Mouse (Mus musculus): ENCODE measurements around the gene Sh3gl2. TPM values are rescaled to one million over a fixed set of nuclear protein-coding genes. Genes with fewer than 3 reads are reported as not detected.

Gene Sh3gl2
- polyA plus RNA-seq, 1 experiment from 2014 or later, result 22.4 TPM

DNA sequence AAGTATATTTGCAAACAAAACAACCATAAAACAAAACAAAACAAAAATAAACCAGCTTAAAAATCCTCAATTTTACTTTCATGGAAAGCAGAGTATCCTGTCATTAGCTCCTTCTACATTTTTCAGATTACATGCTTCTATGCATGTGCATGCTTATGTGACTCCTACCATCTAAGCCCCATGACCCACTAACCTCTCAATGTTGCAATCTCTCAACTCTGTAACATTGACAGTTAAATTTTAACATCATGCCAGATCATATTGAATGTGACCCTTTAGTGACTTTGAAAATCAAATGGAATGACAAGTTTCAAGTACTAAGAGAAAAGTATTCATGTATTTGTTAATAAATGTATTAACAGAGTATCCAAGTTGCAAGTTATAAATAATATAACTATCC lies 389.2 kb downstream of the Sh3gl2 start:
- Histone ChIP-seq H3K4me3 (no peak overlapping the region), H3K27me3 (no peaks in the 10 kb centered on the region), H3K36me3 (no peaks in the 10 kb centered on the region), H3K9me3 (replicated peaks) (no peaks in the 10 kb centered on the region), H3K4me1 (no peaks in the 10 kb centered on the region), H3K27ac (no peak overlapping the region), H3K4me2 (replicated peaks) (no peak overlapping the region), H3K9ac (no peak overlapping the region)
- ATAC-seq (ENCODE audit: low FRiP score), result no peak

DNA sequence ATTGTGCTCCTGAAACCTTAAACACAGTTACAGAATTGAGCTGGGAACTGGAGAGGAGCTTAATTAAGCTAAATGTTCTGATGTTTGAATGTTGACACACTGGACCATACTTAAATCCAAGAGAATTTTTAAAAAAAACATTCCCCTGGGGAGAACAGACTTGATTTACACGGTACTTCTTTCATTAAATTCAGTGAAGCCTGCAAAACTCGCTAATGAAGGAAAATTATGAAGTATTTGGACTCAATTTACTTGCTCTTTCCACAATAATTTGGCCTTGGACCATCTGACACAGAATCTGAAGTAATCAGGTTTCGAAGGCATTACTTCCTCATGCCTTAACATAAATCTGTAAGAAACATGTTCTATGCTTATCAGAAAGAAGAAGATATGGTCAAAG lies 408.4 kb downstream of the Sh3gl2 start:
- no peaks in the 10 kb centered on the region for H3K4me1 ChIP-seq
- H3K9ac ChIP-seq, result no peak overlapping the region
- no peak overlapping the region for H3K4me2 ChIP-seq (replicated peaks)
- H3K27ac ChIP-seq, result no peak overlapping the region
- no peak overlapping the region for H3K4me3 ChIP-seq
- no peaks in the 10 kb centered on the region for H3K36me3 ChIP-seq
- no peaks in the 10 kb centered on the region for H3K27me3 ChIP-seq
- no peak for ATAC-seq (ENCODE audit: low FRiP score)
- 82% methylated on average over 3 of the region's 3 CpGs for WGBS
- no peaks in the 10 kb centered on the region for H3K9me3 ChIP-seq (replicated peaks)

DNA sequence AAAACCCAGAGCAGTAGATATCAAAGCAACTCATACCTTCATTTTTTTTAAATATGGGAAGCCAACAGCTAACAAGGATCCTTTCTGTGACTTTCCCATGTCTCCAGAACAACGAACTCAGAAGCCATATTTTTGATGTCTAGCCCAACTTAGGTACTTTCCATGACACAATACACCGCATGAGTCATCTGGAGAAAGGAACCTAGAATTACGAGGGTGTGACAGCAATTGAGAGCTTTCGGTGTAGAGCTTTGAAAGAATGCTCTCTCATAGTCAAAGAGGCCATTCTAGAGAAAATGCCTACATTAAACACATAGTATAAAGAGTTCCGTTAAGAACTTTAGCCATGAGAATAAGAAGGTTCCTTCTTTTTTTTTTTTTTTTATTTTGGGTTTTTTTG lies 413.8 kb downstream of the Sh3gl2 start:
- 91% methylated on average over 5 of the region's 5 CpGs for WGBS

DNA sequence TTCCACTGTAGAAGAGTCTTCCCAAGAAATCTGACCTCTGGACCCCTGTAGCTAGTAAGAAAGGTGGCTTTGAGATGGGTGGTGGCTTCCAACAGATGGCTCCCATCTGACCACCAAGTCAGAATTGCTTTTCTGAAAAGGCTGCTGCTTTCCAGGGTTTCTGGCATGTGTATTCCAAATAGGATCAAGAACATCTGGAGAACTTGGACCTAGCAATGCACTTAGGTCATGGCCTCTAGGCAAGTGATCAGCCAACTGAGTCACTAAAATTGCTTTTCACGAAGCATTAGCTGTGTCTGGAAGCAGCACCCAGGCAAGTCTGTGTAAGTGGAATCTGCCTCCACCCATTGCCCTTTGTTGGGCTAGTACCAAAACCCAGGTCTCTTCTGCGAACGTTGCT lies 414.3 kb downstream of the Sh3gl2 start:
- H3K4me3 ChIP-seq, result no peak overlapping the region
- H3K4me2 ChIP-seq (replicated peaks), result no peak overlapping the region
- ATAC-seq (ENCODE audit: low FRiP score), result no peak
- no peak overlapping the region for H3K9ac ChIP-seq
- no peaks in the 10 kb centered on the region for H3K4me1 ChIP-seq
- H3K9me3 ChIP-seq (replicated peaks), result no peaks in the 10 kb centered on the region
- no peak overlapping the region for H3K27ac ChIP-seq
- H3K27me3 ChIP-seq, result no peaks in the 10 kb centered on the region
- H3K36me3 ChIP-seq, result no peaks in the 10 kb centered on the region
- 79% methylated on average over 3 of the region's 3 CpGs for WGBS

More for the DNA sequence above, 413.8 kb downstream of the Sh3gl2 start:
- ATAC-seq (ENCODE audit: low FRiP score), result no peak
- Histone ChIP-seq H3K9ac (no peak overlapping the region), H3K9me3 (replicated peaks) (no peaks in the 10 kb centered on the region), H3K36me3 (no peaks in the 10 kb centered on the region), H3K4me3 (no peak overlapping the region), H3K4me1 (no peaks in the 10 kb centered on the region), H3K27ac (no peak overlapping the region), H3K4me2 (replicated peaks) (no peak overlapping the region), H3K27me3 (no peaks in the 10 kb centered on the region)

DNA sequence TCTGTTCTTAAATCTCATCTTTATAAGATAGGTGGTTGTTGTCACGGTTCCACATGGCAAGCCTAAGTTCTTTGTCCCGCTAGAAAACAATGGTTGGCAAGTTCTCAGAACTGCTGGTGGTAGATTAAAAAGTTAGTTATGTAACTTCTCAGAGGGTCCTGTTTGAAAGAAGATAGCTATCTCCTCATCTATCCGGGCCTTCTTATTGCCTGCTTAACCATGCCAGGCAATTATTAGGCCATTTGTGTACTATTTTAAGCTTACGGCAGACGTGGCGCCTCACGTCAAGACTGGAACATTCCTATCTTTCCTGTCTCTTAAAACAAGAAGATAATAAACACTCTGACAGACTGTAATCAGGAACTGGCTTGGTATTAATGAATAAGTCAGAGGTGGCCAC lies 424.5 kb downstream of the Sh3gl2 start:
- Histone ChIP-seq H3K4me3 (no peak overlapping the region), H3K27ac (no peak overlapping the region), H3K27me3 (no peaks in the 10 kb centered on the region), H3K4me2 (replicated peaks) (no peak overlapping the region), H3K36me3 (no peaks in the 10 kb centered on the region), H3K9ac (no peak overlapping the region), H3K4me1 (no peaks in the 10 kb centered on the region), H3K9me3 (replicated peaks) (no peaks in the 10 kb centered on the region)
- WGBS, result 88% methylated on average over 7 of the region's 7 CpGs
- no peak for ATAC-seq (ENCODE audit: low FRiP score)

DNA sequence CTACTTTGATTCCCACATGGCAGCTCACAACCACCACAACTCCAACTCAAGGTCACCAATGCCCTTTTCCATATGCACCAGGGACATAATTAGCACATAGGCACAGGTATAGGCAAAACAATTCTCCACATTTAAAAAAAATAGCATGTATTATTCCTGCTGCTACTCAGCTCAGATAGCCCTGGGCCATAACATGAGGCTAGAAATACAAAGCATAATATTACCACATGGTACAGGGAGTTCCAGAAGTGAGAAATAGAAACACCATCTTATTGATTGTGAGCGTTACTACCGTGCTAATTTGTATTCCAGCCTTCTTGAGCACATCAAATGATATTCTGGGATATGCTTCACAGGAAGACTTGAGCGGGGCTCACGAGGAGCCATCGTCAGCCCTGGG lies 464.3 kb downstream of the Sh3gl2 start:
- Histone ChIP-seq H3K4me1 (no peaks in the 10 kb centered on the region), H3K27me3 (no peaks in the 10 kb centered on the region), H3K9ac (no peak overlapping the region), H3K9me3 (replicated peaks) (no peaks in the 10 kb centered on the region), H3K4me2 (replicated peaks) (no peak overlapping the region), H3K4me3 (no peak overlapping the region), H3K36me3 (no peaks in the 10 kb centered on the region), H3K27ac (no peak overlapping the region)
- no peak for ATAC-seq (ENCODE audit: low FRiP score)
- WGBS, result 86% methylated on average over 5 of the region's 5 CpGs

DNA sequence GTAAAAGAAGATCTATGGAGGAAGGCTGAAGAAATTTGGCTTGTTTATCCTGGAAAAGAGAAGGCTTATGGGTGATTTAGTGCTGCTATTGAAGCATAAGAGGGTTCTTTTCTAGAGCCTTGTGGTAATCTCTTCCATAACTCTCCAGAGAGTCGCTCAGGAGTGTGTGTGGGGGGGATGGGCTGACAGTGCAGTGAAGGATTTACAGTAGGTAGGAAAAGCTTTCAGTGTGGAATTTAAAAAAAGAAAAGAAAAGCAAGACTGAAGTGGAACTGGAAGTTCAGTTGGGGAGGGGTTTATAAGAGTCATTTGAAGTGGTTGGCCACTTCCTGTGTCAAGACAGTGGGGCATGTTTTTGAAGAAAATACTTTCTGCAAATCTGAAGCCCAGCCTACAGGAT lies 464.8 kb downstream of the Sh3gl2 start:
- ATAC-seq (ENCODE audit: low FRiP score), result no peak
- H3K4me1 ChIP-seq, result no peaks in the 10 kb centered on the region
- no peak overlapping the region for H3K4me3 ChIP-seq
- H3K27me3 ChIP-seq, result no peaks in the 10 kb centered on the region
- H3K27ac ChIP-seq, result no peak overlapping the region
- H3K36me3 ChIP-seq, result no peaks in the 10 kb centered on the region
- WGBS, result 95% methylated on average over 1 of the region's 1 CpGs
- no peak overlapping the region for H3K4me2 ChIP-seq (replicated peaks)
- no peak overlapping the region for H3K9ac ChIP-seq
- no peaks in the 10 kb centered on the region for H3K9me3 ChIP-seq (replicated peaks)

DNA sequence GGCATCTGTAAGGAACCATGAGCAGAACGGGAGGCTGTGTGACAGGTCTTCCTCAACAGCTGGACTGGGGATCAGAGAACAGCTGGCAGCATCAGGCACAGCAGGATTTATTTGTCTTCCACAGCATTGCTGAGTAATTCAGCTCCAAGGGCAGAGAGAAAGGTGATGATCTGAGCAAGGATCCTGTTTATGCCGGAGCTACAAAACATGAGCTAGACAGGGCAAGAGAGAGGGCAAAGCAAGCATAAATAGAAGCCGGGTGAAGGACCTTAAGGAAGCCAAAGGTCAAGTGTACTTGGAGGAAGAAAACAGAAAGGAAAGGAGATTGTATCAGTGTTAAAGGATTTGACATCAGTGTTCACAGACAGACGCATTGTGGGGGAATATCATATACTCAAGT lies 467.4 kb downstream of the Sh3gl2 start:
- Histone ChIP-seq H3K9me3 (replicated peaks) (no peaks in the 10 kb centered on the region), H3K27me3 (no peaks in the 10 kb centered on the region), H3K4me3 (no peak overlapping the region), H3K9ac (no peak overlapping the region), H3K4me1 (no peaks in the 10 kb centered on the region), H3K36me3 (no peaks in the 10 kb centered on the region), H3K27ac (no peak overlapping the region), H3K4me2 (replicated peaks) (no peak overlapping the region)
- WGBS, result 52% methylated on average over 4 of the region's 4 CpGs
- no peak for ATAC-seq (ENCODE audit: low FRiP score)

DNA sequence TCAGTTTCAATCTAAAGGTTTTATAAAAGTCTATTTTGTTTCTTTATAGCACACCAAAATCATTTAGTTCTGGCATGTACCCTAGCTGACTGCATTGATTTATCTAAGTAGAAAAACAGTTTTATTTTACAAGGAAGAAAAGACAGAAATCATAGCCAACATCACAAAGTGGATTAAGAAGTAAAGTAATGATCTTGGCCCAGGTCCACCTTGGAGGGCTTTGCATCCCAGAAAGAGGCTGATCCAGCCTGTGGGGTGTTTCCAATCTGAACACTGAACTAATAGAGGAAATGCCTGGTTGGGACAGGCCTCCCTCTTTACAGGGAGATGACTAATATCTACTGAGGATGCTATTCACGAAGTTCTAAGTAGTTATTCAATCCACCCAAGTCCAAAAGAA lies 472.7 kb downstream of the Sh3gl2 start:
- Histone ChIP-seq H3K27me3 (no peaks in the 10 kb centered on the region), H3K9me3 (replicated peaks) (no peaks in the 10 kb centered on the region), H3K36me3 (no peaks in the 10 kb centered on the region), H3K4me3 (no peak overlapping the region), H3K9ac (no peak overlapping the region), H3K27ac (no peak overlapping the region), H3K4me1 (no peaks in the 10 kb centered on the region), H3K4me2 (replicated peaks) (no peak overlapping the region)
- no peak for ATAC-seq (ENCODE audit: low FRiP score)
- WGBS, result 48% methylated on average over 1 of the region's 1 CpGs

DNA sequence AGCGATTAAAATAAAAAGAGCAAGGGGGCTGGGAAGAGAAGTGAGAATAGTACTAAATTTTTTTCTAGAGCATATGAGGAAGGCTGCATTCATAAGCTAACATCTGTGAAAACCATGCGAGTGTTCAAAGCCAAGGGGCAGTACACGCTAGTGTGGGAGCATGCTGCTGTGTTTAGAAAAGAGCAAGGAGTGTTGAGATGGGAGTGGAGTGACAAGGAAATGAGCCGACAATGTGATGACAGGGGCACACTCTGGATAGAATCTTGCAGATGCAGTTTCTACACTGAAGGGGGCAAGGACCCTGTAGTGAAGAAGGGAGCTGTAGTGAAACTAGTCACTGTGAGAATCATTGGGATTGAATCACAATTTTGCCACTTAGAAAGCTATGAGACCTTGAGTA lies 481.2 kb downstream of the Sh3gl2 start:
- H3K4me3 ChIP-seq, result no peak overlapping the region
- WGBS, result 77% methylated on average over 4 of the region's 4 CpGs
- no peak for ATAC-seq (ENCODE audit: low FRiP score)

More for the DNA sequence above, 481.2 kb downstream of the Sh3gl2 start:
- no peak overlapping the region for H3K27ac ChIP-seq
- H3K9ac ChIP-seq, result no peak overlapping the region
- H3K4me2 ChIP-seq (replicated peaks), result no peak overlapping the region
- H3K27me3 ChIP-seq, result no peaks in the 10 kb centered on the region
- no peaks in the 10 kb centered on the region for H3K4me1 ChIP-seq
- H3K9me3 ChIP-seq (replicated peaks), result no peaks in the 10 kb centered on the region
- H3K36me3 ChIP-seq, result no peaks in the 10 kb centered on the region
